ENCODE assay signal across 8 mouse cellular contexts in the genomic region with DNA sequence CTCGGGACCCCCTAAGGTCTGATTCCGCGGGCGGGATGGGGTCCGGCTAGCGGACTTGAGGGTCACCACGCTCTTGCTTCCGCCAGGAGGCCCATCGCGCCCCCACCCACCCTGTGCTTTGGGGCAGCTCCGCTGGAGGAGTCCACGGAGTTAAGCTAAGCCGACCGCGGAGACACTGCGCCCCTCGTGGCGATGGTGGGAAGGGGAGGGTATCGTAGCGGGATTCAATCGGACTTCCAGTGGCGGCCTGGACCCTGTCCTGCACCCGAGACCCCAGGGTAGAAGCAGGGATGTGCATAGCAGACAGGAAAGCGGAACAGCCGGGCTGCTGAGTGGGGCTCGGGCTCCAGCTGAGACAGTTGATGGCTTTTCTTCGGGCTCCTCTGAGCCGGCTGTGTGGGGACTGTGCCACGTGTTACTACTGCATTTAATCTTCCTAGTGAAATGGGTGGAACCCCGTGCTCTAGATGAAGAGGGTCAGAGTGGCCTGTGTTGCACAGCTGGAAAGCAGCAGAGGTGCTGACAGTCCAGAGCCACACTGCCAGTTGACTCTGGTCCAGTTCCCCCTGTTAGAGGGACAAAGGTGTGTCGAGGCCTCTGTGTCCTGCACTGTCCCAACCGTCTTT. TPM values are rescaled to one million over a fixed set of nuclear protein-coding genes. Genes with fewer than 3 reads are reported as not detected.
DNase-seq lines count a peak whose midpoint lies in the region; ATAC-seq and TF ChIP-seq lines count a peak whose summit lies in the region.

No protein-coding gene starts in this region.

- TF ChIP-seq CTCF in ES-Bruce4 (IDR thresholded peaks at IDR 0.05; ENCODE audit: low read depth, low read length): peak; percentile 72
- TF ChIP-seq CTCF in layer of hippocampus, adult 2 months (conservative IDR thresholded peaks at IDR 0.05): peak; percentile 98

- intact Hi-C loops in heart, postnatal 36 days (cut with DNase I): loop anchor here (2.0 to 5.0 kb wide), 2 partner anchors 68 to 89 kb away; no protein-coding TSS in a partner anchor

- 5% methylated on average over 32 of the region's 32 CpGs for WGBS in forebrain, embryonic 16.5 days
- 3% methylated on average over 32 of the region's 32 CpGs for WGBS in lung, embryonic 15.5 days

- H3K27ac ChIP-seq in ES-Bruce4 (ENCODE audit: insufficient read depth, low read length): no peak overlapping the region
- no peak overlapping the region for H3K27ac ChIP-seq in forebrain, embryonic 16.5 days (ENCODE audit: low read length)
- H3K27ac ChIP-seq in layer of hippocampus, adult 2 months: peak overlapping the region; percentile 78
- no peak overlapping the region for H3K27ac ChIP-seq in lung, embryonic 15.5 days

- TF ChIP-seq POLR2A in ES-Bruce4 (IDR thresholded peaks at IDR 0.05; ENCODE audit: insufficient read depth, low read length): no peak

- H3K36me3 ChIP-seq in ES-Bruce4 (ENCODE audit: control insufficient read depth, insufficient read depth, low read length, poor library complexity, severe bottlenecking): no peaks in the 10 kb centered on the region
- H3K36me3 ChIP-seq in forebrain, embryonic 16.5 days (ENCODE audit: control insufficient read depth, insufficient read depth): no peaks in the 10 kb centered on the region
- H3K36me3 ChIP-seq in lung, embryonic 15.5 days: no peaks in the 10 kb centered on the region

- peak overlapping the region; percentile 64 for H3K4me2 ChIP-seq in forebrain, embryonic 16.5 days (ENCODE audit: low read length)
- H3K4me2 ChIP-seq in lung, embryonic 15.5 days: peak overlapping the region; percentile 99

- peak overlapping the region; percentile 61 for H3K9ac ChIP-seq in ES-Bruce4 (ENCODE audit: low read depth, poor library complexity, severe bottlenecking)
- H3K9ac ChIP-seq in forebrain, embryonic 16.5 days (replicated peaks; ENCODE audit: low read depth, low read length): no peak overlapping the region; the same call in none of the 2 replicates
- H3K9ac ChIP-seq in lung, embryonic 15.5 days: peak overlapping the region; percentile 51

- peaks cover 2% of the 10 kb centered on the region for H3K4me1 ChIP-seq in ES-Bruce4 (ENCODE audit: control insufficient read depth, insufficient read depth, low read length)
- peaks cover 12% of the 10 kb centered on the region for H3K4me1 ChIP-seq in forebrain, embryonic 16.5 days (replicated peaks; ENCODE audit: control insufficient read depth, insufficient read depth, low read length)
- peaks cover 28% of the 10 kb centered on the region for H3K4me1 ChIP-seq in lung, embryonic 15.5 days

- H3K27me3 ChIP-seq in ES-Bruce4 (ENCODE audit: control insufficient read depth, insufficient read depth, low read length, poor library complexity, severe bottlenecking): peaks cover 5% of the 10 kb centered on the region
- peaks cover 23% of the 10 kb centered on the region for H3K27me3 ChIP-seq in forebrain, embryonic 16.5 days (replicated peaks; ENCODE audit: control insufficient read depth, insufficient read depth, low read length)
- H3K27me3 ChIP-seq in lung, embryonic 15.5 days: peaks cover 50% of the 10 kb centered on the region

- H3K4me3 ChIP-seq in ES-Bruce4 (ENCODE audit: low read depth, low read length): peak overlapping the region; percentile 70
- H3K4me3 ChIP-seq in forebrain, embryonic 16.5 days (replicated peaks; ENCODE audit: low read length): peak overlapping the region; percentile 52
- peak overlapping the region; percentile 62 for H3K4me3 ChIP-seq in layer of hippocampus, adult 2 months
- peak overlapping the region; percentile 56 for H3K4me3 ChIP-seq in lung, embryonic 15.5 days

- DNase-seq in cerebellum, adult 11 months: peak; percentile 72
- DNase-seq in heart, postnatal 36 days: peak; percentile 77 to 82
- peak; percentile 69 to 80 for DNase-seq in layer of hippocampus, adult 2 months (ENCODE audit: low spot score in 2 of 2)
- peak; percentile 28 for DNase-seq in ovary, adult 18-20 months (ENCODE audit: low spot score)
- DNase-seq in thymus, postnatal 4 days: peak; percentile 81

- TF ChIP-seq EP300 in ES-Bruce4 (IDR thresholded peaks at IDR 0.05; ENCODE audit: insufficient read depth, low read depth, low read length): no peak

- ATAC-seq in forebrain, embryonic 16.5 days: peak; percentile 66
- ATAC-seq in lung, embryonic 15.5 days (ENCODE audit: borderline replicate concordance, extremely low read depth, low FRiP score, low TSS enrichment): peak; percentile 27; the same call in 1 of the 2 replicates

- no peaks in the 10 kb centered on the region for H3K9me3 ChIP-seq in ES-Bruce4 (replicated peaks; ENCODE audit: control insufficient read depth, insufficient read depth, low read length, poor library complexity, severe bottlenecking)
- no peaks in the 10 kb centered on the region for H3K9me3 ChIP-seq in forebrain, embryonic 16.5 days (ENCODE audit: control insufficient read depth, low read length)
- H3K9me3 ChIP-seq in lung, embryonic 15.5 days: no peaks in the 10 kb centered on the region

RNA-seq across cellular contexts. Expression of a gene that starts 51.1 kb away (rescaled TPM):
- polyA plus RNA-seq in ES-Bruce4 (2011; ENCODE audit: insufficient read depth, insufficient read length, low read depth, missing spikeins): 15.5 and 16.8 TPM in 2 replicates
- polyA plus RNA-seq in forebrain, embryonic 16.5 days (2015; fragmentation: Nextera tagmentation; extraction: Ambion mirVana): 0.41 and 0.65 TPM in 2 replicates
- total RNA-seq in heart, postnatal 36 days (2021): 10 to 100 TPM; 23.1 to 30.0 TPM
- 10 to 100 TPM; 45.1 to 45.6 TPM for total RNA-seq in layer of hippocampus, adult 2 months (2021)
- 1.3 and 1.6 TPM in 2 replicates for polyA plus RNA-seq in lung, embryonic 15.5 days (2015; fragmentation: Nextera tagmentation; extraction: Ambion mirVana)

Comparison
In these comparisons a context has a peak if more than half of its experiments do, and no peak if none do; other contexts are left out.
1. DNase-seq: peak in every context shown above with its lines; median percentile 81 in thymus, postnatal 4 days; 80 in heart, postnatal 36 days; 74 in layer of hippocampus, adult 2 months; 72 in cerebellum, adult 11 months; 28 in ovary, adult 18-20 months.